Mouse (Mus musculus): ENCODE data around the gene Ung.

Gene Ung

GRCm38 (mm10) chr5:114131521-114131840 lies 1.3 kb downstream of the Ung start:
- DNase-seq: peak; percentile 74 to 78

GRCm38 (mm10) chr5:114132841-114133240 lies 2.7 kb downstream of the Ung start:
- DNase-seq: no peak

- DNase-seq: peak; percentile 19 to 36
Observed at GRCm38 (mm10) chr5:114134091-114134534, 3.9 kb downstream of the Ung start.

- DNase-seq: peak in 1 of 2 experiments; percentile 11
Observed at GRCm38 (mm10) chr5:114135516-114135915, 5.3 kb downstream of the Ung start.

GRCm38 (mm10) chr5:114137481-114138276 lies 7.5 kb downstream of the Ung start:
- DNase-seq: no peak

DNA sequence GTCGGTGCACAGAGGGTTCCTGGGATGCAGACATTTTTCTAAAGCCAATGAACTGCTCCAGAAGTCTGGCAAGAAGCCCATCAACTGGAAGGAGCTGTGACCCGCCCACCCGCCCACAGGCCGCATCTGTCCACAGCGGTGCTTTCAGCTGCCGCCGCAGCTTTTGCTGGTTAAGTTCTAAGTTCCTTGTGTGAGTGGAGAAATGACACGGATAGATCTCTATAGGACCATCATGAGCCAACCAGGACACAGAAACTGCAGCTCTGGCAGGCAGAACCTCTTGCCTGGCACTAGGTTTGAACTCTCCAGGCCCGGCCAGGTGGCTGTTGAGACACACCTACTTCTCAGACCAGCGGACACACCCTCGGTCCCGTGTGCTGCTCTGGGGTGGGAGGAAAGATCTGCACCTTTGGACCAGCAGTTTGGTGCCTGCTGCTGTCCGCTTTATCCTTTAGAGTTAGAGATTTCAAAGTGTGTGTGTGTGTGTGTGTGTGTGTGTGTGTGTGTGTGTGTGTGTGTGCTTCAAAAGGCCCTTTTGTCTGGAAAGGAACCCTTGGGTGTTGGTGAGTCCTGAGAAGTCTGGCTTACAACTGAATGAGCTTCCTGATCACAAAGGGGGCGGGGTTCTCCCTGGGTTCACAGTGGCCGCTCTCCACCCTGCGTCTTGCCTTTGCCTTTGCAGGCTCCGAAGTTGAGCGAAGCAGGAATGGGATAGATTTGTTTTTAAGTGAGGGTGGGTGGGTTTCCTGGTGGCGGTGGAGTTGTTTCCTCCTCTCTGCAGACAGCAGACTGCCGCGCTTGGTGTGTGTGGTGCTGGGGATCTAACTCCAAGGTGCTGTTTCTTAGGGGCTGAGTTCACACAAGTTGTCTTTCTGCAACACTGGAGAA lies 8.3 kb downstream of the Ung start:
- no peak for DNase-seq

DNA sequence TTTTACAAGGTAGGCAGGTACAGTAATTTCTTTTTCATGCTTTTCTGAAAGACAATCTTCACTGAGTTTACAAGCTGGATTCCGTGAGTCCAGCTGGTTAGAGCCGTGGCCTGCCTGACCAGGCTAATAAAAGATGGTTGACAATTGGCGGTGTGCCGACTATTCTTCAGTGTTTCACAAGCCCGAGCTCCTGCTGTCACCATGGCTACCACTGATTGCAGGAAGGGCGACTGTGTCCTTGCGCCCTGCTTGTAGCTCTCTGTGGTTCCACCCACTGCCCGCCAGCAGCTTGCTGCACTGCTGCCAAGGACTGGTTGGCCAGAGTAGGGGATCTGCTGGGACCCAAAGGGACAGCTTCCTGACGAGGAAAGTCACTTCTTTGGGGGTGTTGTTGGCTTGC lies 9.0 kb downstream of the Ung start:
- DNase-seq: no peak

DNA sequence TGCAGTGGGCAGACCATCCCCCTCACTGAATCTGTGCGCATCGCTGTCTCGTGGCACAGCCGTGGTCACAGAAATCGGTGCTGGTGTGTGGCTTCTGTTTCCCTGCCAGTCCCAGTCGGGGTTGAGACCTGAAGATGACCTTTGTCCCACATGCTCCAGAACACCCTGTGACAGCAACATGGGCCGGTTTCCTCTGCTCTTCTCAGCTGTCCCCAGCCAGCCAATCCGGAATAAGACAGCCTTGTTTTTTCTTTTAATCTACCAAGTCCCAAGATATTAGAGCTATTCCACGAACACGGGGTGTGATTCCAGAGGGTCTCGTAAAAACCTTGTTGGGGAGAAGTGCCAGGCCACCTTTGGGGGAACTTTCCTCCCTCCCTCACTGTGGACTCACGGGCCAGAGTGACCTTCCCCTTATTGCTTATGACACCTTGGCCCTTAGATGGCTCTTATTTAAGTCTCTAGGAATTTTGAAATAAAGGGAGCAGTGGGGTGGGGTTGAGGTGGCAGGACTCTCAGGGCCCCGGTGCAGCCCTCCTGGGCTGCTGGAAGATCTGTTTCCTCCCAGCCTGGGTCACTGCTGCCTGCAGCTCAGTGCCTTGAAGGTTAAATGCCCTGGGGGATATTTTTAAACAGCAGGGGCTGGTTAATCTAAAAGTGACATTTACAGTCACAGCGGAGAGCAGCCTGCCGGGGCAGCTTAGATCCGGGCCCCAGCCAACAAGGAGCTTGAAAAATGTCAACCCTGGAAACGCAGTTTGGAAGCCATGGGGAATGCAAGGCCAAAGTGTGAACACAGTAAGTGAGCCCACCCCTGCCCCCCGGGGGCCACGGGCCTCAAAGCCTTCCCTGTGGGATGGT lies 16.1 kb downstream of the Ung start, which contains the start of gene Acacb:
Acacb (plus strand) TSS at position 508 of the 861 bp plus-strand sequence.
- no peak for DNase-seq

DNA sequence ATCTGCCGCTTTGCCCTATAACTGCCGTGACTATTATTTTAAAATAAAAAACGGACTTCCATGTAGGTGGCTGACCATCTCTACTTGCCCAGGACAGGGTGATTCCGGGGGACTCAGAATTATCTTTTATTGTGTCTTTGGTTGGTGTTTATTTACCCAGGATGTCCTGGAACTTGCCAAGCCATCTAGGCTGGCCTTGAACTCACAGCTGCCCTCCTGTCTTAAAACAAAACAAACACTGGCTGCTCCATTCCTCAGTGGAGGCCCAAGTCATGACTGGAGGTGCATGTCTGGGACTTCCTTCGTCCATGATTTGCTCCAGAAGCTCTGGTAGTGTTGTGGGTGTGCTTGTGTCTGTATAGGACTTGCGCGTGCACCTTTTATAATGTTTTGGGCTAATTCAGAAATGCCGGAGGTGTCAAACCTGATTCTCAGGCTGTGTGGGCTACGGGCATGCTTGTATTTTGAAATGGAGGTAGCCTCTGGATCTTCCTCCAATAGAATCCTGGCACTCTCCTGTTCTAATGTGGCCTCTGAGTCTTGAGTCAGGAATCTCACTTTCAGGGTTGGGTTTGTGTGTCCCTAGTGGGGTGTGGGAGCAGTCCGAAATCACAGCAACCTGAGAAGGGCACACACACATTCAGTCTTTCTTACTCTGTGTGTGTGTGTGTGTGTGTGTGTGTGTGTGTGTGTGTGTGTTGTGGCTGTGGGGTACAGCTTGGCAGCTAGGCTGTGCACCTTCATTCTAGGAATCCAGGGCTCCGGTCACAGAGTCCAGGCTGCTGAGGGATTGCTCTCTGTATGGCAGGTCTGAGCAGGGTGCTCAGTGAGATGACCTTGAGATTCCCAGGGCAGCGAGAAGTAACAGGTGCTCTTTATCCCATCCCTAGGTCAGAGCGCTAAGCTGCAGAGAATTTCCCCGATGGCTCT lies 17.1 kb downstream of the Ung start:
- DNase-seq: no peak

- no peak for DNase-seq
Observed at GRCm38 (mm10) chr5:114152359-114153092, 22.3 kb downstream of the Ung start.

DNA sequence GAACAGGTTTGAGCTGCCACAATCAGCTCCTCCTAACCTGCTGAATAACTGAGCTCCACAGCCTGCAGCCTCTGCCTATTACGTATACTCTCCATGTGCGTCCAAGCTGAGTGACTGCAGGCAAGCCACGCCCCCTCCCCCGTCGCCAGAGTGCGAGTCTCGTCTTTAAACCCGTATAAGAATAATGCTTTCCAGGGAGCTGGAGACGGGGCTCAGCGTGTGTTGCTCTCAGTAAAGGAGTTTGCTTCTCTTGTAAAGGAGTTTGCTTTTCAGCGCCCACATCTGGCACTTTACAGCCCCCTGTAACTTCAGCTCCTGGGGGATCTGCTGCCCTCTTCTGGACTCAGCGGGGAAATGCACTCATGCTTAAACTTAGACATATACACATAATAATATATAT lies 23.3 kb downstream of the Ung start:
- DNase-seq: peak; percentile 5 to 7

GRCm38 (mm10) chr5:114154765-114155164 lies 24.6 kb downstream of the Ung start:
- no peak for DNase-seq

- DNase-seq: no peak
Observed at GRCm38 (mm10) chr5:114155168-114155933, 25.2 kb downstream of the Ung start.

GRCm38 (mm10) chr5:114157236-114157635 lies 27.1 kb downstream of the Ung start:
- DNase-seq: no peak

- no peak for DNase-seq
Observed at GRCm38 (mm10) chr5:114161424-114161823, 31.2 kb downstream of the Ung start.

DNA sequence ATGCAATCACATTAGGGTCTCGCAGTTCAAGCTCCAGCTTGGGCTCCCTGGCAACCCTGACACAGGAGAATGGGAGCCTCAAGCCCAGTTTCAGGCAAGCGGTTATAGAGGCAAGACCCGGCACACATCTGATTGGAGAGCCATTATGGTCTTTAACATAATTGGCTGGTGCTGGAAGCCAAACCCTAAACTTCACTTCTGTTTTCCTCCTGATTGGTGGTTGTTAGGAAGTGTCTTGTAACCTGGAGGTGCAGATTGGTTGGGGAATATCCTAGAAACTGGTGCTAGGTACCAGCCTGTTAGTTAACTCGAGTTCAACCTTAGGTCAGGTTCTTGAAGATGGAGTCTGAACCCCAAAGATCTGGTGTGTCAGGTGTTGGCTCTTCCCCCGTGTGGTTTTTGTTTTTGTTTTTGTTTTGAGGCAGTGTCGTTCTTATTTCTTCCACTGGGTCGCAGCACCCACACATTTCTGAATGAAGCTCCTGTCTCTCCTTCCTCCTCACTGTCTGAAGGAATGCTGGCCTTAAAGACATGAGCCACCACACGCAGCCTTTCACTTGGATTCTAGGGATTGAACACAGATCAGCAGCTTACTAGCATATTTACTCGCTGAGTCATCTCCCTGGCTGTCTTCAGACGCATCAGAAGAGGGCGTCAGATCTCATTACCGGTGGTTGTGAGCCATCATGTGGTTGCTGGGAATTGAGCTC lies 32.1 kb downstream of the Ung start:
- no peak for DNase-seq

- no peak for DNase-seq
Observed at GRCm38 (mm10) chr5:114163117-114163696, 33.0 kb downstream of the Ung start.

GRCm38 (mm10) chr5:114170345-114170744 lies 40.2 kb downstream of the Ung start:
- no peak for DNase-seq

DNA sequence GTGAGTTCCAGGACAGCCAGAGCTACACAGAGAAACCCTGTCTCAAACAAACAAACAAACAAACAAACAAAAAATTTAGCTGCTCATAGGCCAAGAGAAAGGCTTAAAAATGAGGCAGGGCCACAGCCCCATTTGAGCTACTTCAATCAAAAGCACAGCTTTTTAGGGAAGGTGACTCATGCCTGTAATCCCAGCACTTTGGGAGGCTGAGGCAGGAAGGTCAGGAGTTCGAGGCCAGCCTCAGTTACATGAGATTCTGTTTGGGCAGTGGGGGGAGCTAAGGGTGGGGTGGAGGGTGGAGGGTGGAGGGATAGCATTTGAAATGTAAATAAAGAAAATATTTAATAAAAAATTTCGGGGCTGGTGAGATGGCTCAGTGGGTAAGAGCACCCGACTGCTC lies 42.8 kb downstream of the Ung start:
- no peak for DNase-seq
